Mouse (Mus musculus) left cerebral cortex, postnatal 14 days (tissue): Measurements from ENCODE around the gene Sdccag8. TPM values are rescaled to one million over a fixed set of nuclear protein-coding genes. Genes with fewer than 3 reads are reported as not detected.

Experiments
- DNase-seq, 2 experiments: peaks; one replicate each; pipeline ENCODE4 v3.0.0; 2021 to 2022; ENCODE audit warnings: low spot score in 2 of 2, mixed read lengths in 1 of 2
- intact Hi-C: fragments of 180-260 bp; cut with DNase I; formaldehyde crosslinking; loops from one replicate; pipeline ENCODE4 v1.15.1; 2025
- microRNA-seq, 2 experiments: library from miRNA; unstranded; fragments of <30 nt; microRNA quantifications; one replicate each; pipeline ENCODE4 v1.2.0; 2022
- total RNA-seq, 2 experiments: library from RNA; stranded (reverse); gene quantifications; 2 replicates each; pipeline ENCODE4 v1.2.3; 2021

Sdccag8 gene
- total RNA-seq, 2 experiments from 2014 or later, result 10.6 to 13.6 TPM

DNA sequence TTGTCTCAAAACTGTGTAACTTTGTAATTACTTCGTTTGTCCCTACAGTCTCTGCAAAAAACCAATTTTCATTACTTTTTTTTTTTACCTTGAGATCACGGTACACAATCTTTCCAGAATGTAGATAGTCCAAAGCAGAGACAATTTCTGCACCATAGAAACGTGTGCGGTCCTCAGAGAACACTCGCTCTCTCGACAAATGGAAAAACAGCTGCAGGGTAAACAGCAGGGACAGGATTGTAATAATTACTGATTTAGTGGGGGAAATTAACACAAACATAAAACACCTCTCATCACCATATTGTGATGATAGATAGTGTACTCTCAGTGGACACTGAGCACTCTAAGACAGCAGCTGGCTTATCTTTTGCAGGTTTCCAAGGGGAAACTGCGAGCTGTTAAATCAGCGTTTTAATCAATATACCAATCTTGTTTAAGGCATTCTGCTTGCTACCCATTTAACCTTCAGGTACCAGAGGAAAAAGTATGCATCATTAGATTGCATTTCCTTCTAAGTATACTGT lies 252.7 kb downstream of the Sdccag8 start:
- no peak for DNase-seq
- intact Hi-C loops, result no loop called here

DNA sequence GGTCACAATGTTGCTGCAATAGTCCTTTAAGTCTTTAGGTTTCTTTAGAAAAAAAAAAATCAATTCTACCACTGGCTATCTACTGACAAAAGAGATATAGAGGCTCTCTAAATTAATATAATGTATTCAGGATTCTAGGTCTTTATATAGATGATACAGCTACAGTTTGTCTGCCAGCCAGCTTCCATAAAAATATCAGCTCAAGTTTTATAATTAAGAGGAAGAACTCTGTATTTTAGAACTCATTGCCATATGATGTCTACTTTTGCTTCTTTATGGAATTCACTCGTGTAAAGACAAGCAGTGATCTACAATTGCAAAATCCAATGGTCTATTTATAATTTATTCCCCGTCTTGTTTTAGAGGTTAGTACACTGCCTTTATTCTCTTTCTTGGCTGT lies 254.7 kb downstream of the Sdccag8 start:
- intact Hi-C loops, result no loop called here
- no peak for DNase-seq

Small RNAs within 50 kb of the gene (microRNA-seq; reads per million reads assigned to microRNA genes)
- gene Gm25993, result 0 reads per million in 2 experiments
- 299 to 326 reads per million in 2 experiments for gene Mir350

Other genes starting within 250 kb of the Sdccag8 start
- 100 to 1,000 TPM; 125 to 130 TPM for gene Cep170, start 593 bp upstream of the Sdccag8 start, total RNA-seq